Mouse (Mus musculus) liver, adult 2 months (tissue): ENCODE results near the gene Foxl2. TPM values are rescaled to one million over a fixed set of nuclear protein-coding genes. Genes with fewer than 3 reads are reported as not detected.

Experiments used
- DNase-seq: peaks from one replicate; pipeline ENCODE4 v3.0.0-alpha.2; 2011; ENCODE audit warnings: low read depth, low spot score; ENCODE audit errors: extremely low read depth
- H3K27ac ChIP-seq: fragments of 200-500 bp; replicated peaks from 2 replicates; pipeline ENCODE4 v1.5.1; 2012; ENCODE audit warnings: low read depth, mild to moderate bottlenecking, control low read depth, inconsistent platforms, low read length; ENCODE audit not compliant: insufficient read depth
- H3K27me3 ChIP-seq: fragments of 200-500 bp; 2 replicates; pipeline ENCODE4 v1.6.1; 2012; ENCODE audit warnings: mild to moderate bottlenecking, moderate library complexity, low read length, inconsistent platforms; ENCODE audit not compliant: control insufficient read depth, insufficient read depth
- H3K36me3 ChIP-seq: fragments of 200-500 bp; 2 replicates; pipeline ENCODE4 v1.6.1; 2012; ENCODE audit warnings: low read length, inconsistent platforms; ENCODE audit not compliant: control insufficient read depth, insufficient read depth
- H3K4me1 ChIP-seq: fragments of 200-500 bp; 2 replicates; pipeline ENCODE4 v1.6.1; 2011; ENCODE audit warnings: low read length; ENCODE audit not compliant: control insufficient read depth, insufficient read depth
- H3K4me3 ChIP-seq: fragments of 200-500 bp; 2 replicates; pipeline ENCODE4 v1.5.1; 2011; ENCODE audit warnings: low read depth, mild to moderate bottlenecking, control low read depth, low read length, moderate library complexity; ENCODE audit not compliant: insufficient read depth
- H3K79me2 ChIP-seq: fragments of 200-500 bp; 2 replicates; pipeline ENCODE4 v1.6.1; 2012; ENCODE audit warnings: inconsistent platforms, mild to moderate bottlenecking, low read length, moderate library complexity; ENCODE audit not compliant: control insufficient read depth, insufficient read depth
- H3K9ac ChIP-seq: fragments of 200-500 bp; 2 replicates; pipeline ENCODE4 v1.6.1; 2012; ENCODE audit warnings: low read depth, mild to moderate bottlenecking, control low read depth, inconsistent platforms, low read length
- CTCF ChIP-seq: fragments of 200-500 bp; IDR thresholded peaks from 2 replicates; pipeline ENCODE4 v1.5.1; 2011; ENCODE audit warnings: low read depth, low read length, control low read depth
- POLR2A ChIP-seq: fragments of 200-500 bp; IDR thresholded peaks from 2 replicates; pipeline ENCODE4 v1.6.1; 2011; ENCODE audit warnings: low read length, control low read depth; ENCODE audit not compliant: insufficient read depth; ENCODE audit errors: extremely low read depth
- WGBS: fragments of 180-500 bp; shearing (Covaris S2); methylation state at CpG from one replicate; pipeline ENCODE4 v1.1.7; 2018; 5-methylcytosine and 5-hydroxymethylcytosine counted together
- polyA plus RNA-seq: library from polyadenylated mRNA; depleted of rRNA; stranded (reverse); fragments of >200 nt; gene quantifications from 2 replicates; pipeline ENCODE4 v1.2.3, GENCODE M21; 2012
- total RNA-seq: library from RNA; depleted of rRNA; stranded (reverse); fragments of >200 nt; gene quantifications from 2 replicates; pipeline ENCODE4 v1.2.3, GENCODE M21; 2014

Foxl2 gene
- total and polyA plus RNA-seq, 2 experiments, result not detected

DNA sequence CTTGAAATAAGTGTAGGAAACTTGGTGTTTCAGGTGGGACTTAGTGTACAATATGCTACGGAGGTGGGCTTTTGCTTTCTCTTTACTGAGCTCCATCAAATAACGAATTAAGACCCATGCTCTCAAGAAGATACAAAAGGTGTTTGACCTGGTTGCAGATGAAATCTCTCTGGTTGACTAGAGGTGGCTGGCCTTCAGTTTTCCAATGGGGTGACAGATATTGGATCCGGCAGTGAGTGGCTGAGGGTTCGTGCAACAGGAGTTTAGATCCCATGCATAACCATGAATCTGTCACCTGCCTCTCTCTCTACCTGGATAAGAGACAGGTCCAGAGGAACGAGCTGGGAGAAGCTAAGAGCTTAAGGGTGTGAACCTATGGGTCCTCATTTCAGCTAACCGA is 3.5 kb downstream of the Foxl2 start:
- no peak overlapping the region for H3K27ac ChIP-seq
- no peak for TF ChIP-seq POLR2A
- TF ChIP-seq CTCF, result no peak
- H3K4me1 ChIP-seq, result no peaks in the 10 kb centered on the region
- H3K27me3 ChIP-seq, result peaks cover 54% of the 10 kb centered on the region
- WGBS, result 12% methylated on average over 6 of the region's 6 CpGs
- no peaks in the 10 kb centered on the region for H3K79me2 ChIP-seq
- H3K36me3 ChIP-seq, result no peaks in the 10 kb centered on the region
- no peak for DNase-seq
- H3K4me3 ChIP-seq, result no peak overlapping the region
- no peak overlapping the region for H3K9ac ChIP-seq

DNA sequence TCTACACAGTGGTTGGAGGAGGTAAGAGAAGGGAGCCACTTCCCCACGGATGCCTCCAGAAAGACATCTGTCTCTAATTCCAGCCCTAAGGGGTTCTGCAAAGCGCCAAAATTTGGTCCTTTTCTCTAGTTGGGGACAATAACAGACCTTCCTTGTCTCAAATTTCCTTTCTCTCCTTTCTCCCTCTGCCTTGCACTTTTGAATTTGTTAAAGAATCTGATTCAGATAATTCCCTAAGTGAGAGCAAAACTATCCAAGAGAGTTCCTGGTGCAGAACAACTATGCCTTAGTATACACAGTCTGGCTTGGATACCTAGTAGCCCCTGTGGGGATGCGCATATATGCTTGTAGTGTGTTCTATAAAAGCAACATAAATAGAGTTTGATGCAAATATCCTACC is 4.8 kb downstream of the Foxl2 start:
- Histone ChIP-seq H3K27ac (no peak overlapping the region), H3K27me3 (peaks cover 48% of the 10 kb centered on the region), H3K9ac (no peak overlapping the region), H3K36me3 (no peaks in the 10 kb centered on the region), H3K4me3 (no peak overlapping the region), H3K4me1 (no peaks in the 10 kb centered on the region), H3K79me2 (no peaks in the 10 kb centered on the region)
- 44% methylated on average over 3 of the region's 3 CpGs for WGBS
- TF ChIP-seq CTCF (no peak), POLR2A (no peak)
- DNase-seq, result no peak

DNA sequence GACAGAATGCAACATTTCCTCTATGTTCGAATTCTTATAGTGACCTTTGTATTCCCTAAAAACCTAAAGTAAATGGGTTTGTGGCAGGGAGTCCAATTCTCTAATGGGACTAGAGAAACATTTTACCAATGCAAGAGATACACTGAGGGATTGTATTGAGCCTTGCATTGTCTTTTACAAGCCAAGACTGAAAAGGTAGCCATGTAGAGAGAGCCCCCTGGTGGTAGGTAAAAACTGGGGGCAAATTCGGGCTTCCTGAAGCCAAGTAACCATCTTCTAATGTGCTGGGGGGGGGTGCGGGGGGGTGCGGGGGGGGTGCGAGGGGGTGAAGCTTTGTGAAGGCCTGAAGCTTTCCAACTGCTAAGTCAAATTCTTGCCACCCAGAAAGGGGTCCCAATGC is 5.3 kb downstream of the Foxl2 start:
- peaks cover 48% of the 10 kb centered on the region for H3K27me3 ChIP-seq
- no peaks in the 10 kb centered on the region for H3K4me1 ChIP-seq
- no peak for DNase-seq
- H3K9ac ChIP-seq, result no peak overlapping the region
- WGBS, result 35% methylated on average over 5 of the region's 5 CpGs
- H3K79me2 ChIP-seq, result no peaks in the 10 kb centered on the region
- no peak overlapping the region for H3K27ac ChIP-seq
- H3K4me3 ChIP-seq, result no peak overlapping the region
- no peaks in the 10 kb centered on the region for H3K36me3 ChIP-seq
- TF ChIP-seq CTCF (no peak), POLR2A (no peak)

DNA sequence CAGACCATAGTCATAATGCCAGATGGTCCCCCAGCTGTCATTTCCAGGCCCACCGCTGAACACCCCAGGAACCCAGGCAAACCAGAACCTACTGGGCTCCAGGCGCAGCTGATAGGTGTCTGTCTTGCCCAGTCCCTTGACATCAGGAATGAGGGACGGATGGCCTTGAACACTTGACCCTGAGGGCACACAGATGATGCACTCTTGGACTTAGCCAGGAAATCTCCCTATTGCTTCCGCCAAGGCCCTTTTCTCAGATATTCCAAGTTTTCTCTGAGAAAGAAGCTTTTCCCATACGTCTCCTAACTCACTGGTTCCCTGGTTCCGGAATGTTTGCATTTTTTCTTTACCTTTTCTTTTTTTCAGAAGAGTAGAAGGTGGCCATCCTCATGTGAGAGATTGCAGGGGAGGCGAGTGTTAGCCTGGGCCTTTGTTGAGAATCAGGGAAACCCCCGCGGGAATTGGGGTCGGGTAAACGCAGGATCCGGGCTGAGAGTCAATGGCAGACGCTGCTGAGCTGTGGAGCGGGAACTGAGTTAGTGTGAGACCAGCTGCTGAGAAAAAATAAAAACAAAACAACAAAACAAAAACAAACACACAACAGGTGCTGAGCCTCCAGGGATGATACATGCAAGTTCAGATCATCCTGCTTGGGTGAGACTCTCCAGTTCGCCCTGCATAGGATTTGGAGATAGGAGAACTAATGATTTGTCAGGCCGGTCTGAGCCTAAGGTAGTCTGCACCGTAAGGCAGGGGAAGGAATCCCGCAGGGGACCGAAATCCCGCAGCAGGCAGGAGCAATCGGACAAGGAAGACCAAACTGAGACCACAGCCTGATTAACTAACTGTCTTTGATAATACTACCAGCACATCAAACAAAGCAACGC is 6.7 kb downstream of the Foxl2 start:
- Histone ChIP-seq H3K4me3 (no peak overlapping the region), H3K36me3 (no peaks in the 10 kb centered on the region), H3K27me3 (peaks cover 37% of the 10 kb centered on the region), H3K27ac (no peak overlapping the region), H3K79me2 (no peaks in the 10 kb centered on the region), H3K9ac (no peak overlapping the region), H3K4me1 (no peaks in the 10 kb centered on the region)
- DNase-seq, result no peak
- WGBS, result 15% methylated on average over 22 of the region's 22 CpGs
- TF ChIP-seq CTCF (no peak), POLR2A (no peak)

DNA sequence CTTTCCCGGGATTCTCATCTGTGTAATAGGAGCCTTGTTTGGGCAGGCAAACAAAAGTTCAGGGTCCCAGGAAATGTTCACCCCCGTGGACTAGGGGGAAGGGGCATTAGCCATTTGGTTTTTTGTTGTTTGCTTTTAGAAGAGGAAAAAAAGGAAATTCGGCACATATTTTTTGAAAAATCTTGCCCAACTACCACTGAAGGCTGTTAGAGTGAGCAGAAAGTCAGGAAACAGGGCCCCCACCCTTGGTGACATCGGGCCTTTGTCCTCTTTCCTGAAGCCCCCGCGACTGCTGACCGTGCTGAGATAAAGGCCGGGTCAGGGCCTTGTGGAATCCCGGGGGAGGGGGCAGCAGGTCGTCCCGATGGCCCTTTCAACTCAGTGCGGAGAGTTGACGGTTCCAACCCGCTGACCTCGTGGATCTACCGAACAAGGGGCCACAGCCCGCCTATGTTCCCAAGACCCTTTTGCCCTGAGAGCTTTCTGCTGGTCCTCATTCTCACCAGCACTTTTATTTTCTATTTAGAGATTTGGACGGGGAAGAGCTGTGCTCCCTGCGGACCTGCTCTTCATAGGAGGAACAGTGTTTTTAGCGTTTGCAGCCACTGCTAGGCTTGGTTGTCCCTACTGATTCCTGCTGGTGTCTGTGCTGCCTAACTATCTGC is 7.5 kb downstream of the Foxl2 start:
- H3K27me3 ChIP-seq, result peaks cover 33% of the 10 kb centered on the region
- H3K27ac ChIP-seq, result no peak overlapping the region
- no peak for DNase-seq
- no peaks in the 10 kb centered on the region for H3K4me1 ChIP-seq
- TF ChIP-seq CTCF (no peak), POLR2A (no peak)
- no peak overlapping the region for H3K9ac ChIP-seq
- no peaks in the 10 kb centered on the region for H3K36me3 ChIP-seq
- H3K79me2 ChIP-seq, result no peaks in the 10 kb centered on the region
- no peak overlapping the region for H3K4me3 ChIP-seq
- WGBS, result 3% methylated on average over 20 of the region's 20 CpGs

DNA sequence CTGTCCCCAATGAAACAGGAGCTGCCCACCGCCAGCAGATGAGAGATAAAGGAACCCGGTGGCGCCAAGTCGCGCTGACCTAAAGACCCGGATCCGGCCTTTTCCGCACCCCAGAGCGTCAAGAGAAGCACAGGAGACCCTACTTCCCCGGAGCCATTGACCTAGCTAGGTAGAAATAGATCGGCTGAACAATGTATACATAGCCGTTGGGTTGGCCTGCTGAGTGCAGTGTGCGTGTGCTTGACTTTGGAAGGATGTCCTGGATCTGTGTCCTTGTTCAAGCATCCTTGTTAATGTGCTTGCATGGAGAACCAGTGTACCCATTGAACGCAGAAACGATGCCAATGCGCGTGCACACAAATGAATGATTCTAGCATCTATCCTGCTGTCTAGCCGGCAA is 8.6 kb downstream of the Foxl2 start:
- H3K4me1 ChIP-seq, result no peaks in the 10 kb centered on the region
- TF ChIP-seq POLR2A, result no peak
- TF ChIP-seq CTCF, result no peak
- no peak overlapping the region for H3K27ac ChIP-seq
- H3K79me2 ChIP-seq, result no peaks in the 10 kb centered on the region
- H3K36me3 ChIP-seq, result no peaks in the 10 kb centered on the region
- DNase-seq, result no peak
- no peak overlapping the region for H3K9ac ChIP-seq
- no peak overlapping the region for H3K4me3 ChIP-seq
- H3K27me3 ChIP-seq, result peaks cover 35% of the 10 kb centered on the region
- WGBS, result 13% methylated on average over 18 of the region's 18 CpGs
